Mouse (Mus musculus) forebrain, embryonic 15.5 days (tissue): Measurements from ENCODE around the gene Wdr59. TPM values are rescaled to one million over a fixed set of nuclear protein-coding genes. Genes with fewer than 3 reads are reported as not detected.

Experiments
- ATAC-seq: fragments of 200-750 bp; cut with Nextera tagmentation; replicated peaks from 2 replicates; pipeline ENCODE4 v1.8.0; 2017; ENCODE audit warnings: mild to moderate bottlenecking, moderate TSS enrichment, moderate library complexity
- H3K27ac ChIP-seq: fragments of 300-500 bp; sonication (generic); replicated peaks from 2 replicates; pipeline ENCODE4 v1.5.1; 2015; ENCODE audit warnings: mild to moderate bottlenecking, inconsistent platforms
- H3K27me3 ChIP-seq: fragments of 300-500 bp; sonication (generic); 2 replicates; pipeline ENCODE4 v1.6.1; 2015; ENCODE audit warnings: inconsistent platforms
- H3K36me3 ChIP-seq: fragments of 300-500 bp; sonication (generic); 2 replicates; pipeline ENCODE4 v1.6.1; 2015; ENCODE audit warnings: mild to moderate bottlenecking, inconsistent platforms
- H3K4me1 ChIP-seq: fragments of 300-500 bp; sonication (generic); 2 replicates; pipeline ENCODE4 v1.6.1; 2015; ENCODE audit warnings: inconsistent platforms
- H3K4me2 ChIP-seq: fragments of 300-500 bp; sonication (generic); replicated peaks from 2 replicates; pipeline ENCODE4 v1.6.1; 2015; ENCODE audit warnings: mild to moderate bottlenecking, inconsistent platforms
- H3K4me3 ChIP-seq: fragments of 300-500 bp; sonication (generic); 2 replicates; pipeline ENCODE4 v1.5.1; 2015; ENCODE audit warnings: mild to moderate bottlenecking, inconsistent platforms
- H3K9ac ChIP-seq: fragments of 300-500 bp; sonication (generic); replicated peaks from 2 replicates; pipeline ENCODE4 v1.6.1; 2015; ENCODE audit warnings: mild to moderate bottlenecking, inconsistent platforms
- H3K9me3 ChIP-seq: fragments of 300-500 bp; sonication (generic); 2 replicates; pipeline ENCODE4 v1.6.1; 2016; ENCODE audit warnings: inconsistent platforms
- WGBS: fragments of 180-500 bp; shearing (Covaris S2); methylation state at CpG from one replicate; pipeline ENCODE4 v1.1.7; 2015; ENCODE audit warnings: mixed read lengths; 5-methylcytosine and 5-hydroxymethylcytosine counted together
- polyA plus RNA-seq: library from polyadenylated mRNA; unstranded; fragments of >200 nt; fragmentation: Nextera tagmentation; extraction: Ambion mirVana; gene quantifications from 2 replicates; pipeline ENCODE4 v1.2.1, GENCODE M21; 2015

The Wdr59 gene
- polyA plus RNA-seq, 1 experiment from 2014 or later: 8.6 TPM

GRCm38 (mm10) chr8:111551511-111552130 is 29.7 kb upstream of the Wdr59 start:
- no peaks in the 10 kb centered on the region for H3K9me3 ChIP-seq
- H3K9ac ChIP-seq: no peak overlapping the region
- no peaks in the 10 kb centered on the region for H3K27me3 ChIP-seq
- H3K27ac ChIP-seq: no peak overlapping the region
- 49% methylated on average over 8 of the region's 8 CpGs for WGBS
- H3K36me3 ChIP-seq: no peaks in the 10 kb centered on the region
- H3K4me1 ChIP-seq: peaks cover 37% of the 10 kb centered on the region
- no peak overlapping the region for H3K4me2 ChIP-seq
- no peak overlapping the region for H3K4me3 ChIP-seq
- no peak for ATAC-seq

GRCm38 (mm10) chr8:111550002-111550870 is 28.3 kb upstream of the Wdr59 start:
- 62% methylated on average over 9 of the region's 9 CpGs for WGBS
- H3K27ac ChIP-seq: peak overlapping the region; percentile 47; the same call in 1 of the 2 replicates

GRCm38 (mm10) chr8:111548201-111548600 is 26.3 kb upstream of the Wdr59 start:
- Histone ChIP-seq H3K4me3 (no peak overlapping the region), H3K9ac (no peak overlapping the region), H3K4me2 (no peak overlapping the region), H3K27ac (no peak overlapping the region), H3K27me3 (no peaks in the 10 kb centered on the region), H3K36me3 (no peaks in the 10 kb centered on the region), H3K9me3 (no peaks in the 10 kb centered on the region), H3K4me1 (peaks cover 29% of the 10 kb centered on the region)
- ATAC-seq: no peak
- WGBS: 81% methylated on average over 6 of the region's 6 CpGs

More at GRCm38 (mm10) chr8:111550002-111550870, 28.3 kb upstream of the Wdr59 start:
- H3K9ac ChIP-seq: no peak overlapping the region
- no peaks in the 10 kb centered on the region for H3K36me3 ChIP-seq
- peaks cover 33% of the 10 kb centered on the region for H3K4me1 ChIP-seq
- no peaks in the 10 kb centered on the region for H3K9me3 ChIP-seq
- no peak overlapping the region for H3K4me3 ChIP-seq
- no peaks in the 10 kb centered on the region for H3K27me3 ChIP-seq
- H3K4me2 ChIP-seq: no peak overlapping the region
- ATAC-seq: no peak

GRCm38 (mm10) chr8:111547144-111547543 is 25.3 kb upstream of the Wdr59 start:
- Histone ChIP-seq H3K9me3 (no peaks in the 10 kb centered on the region), H3K27ac (no peak overlapping the region), H3K4me1 (peaks cover 33% of the 10 kb centered on the region), H3K9ac (no peak overlapping the region), H3K27me3 (no peaks in the 10 kb centered on the region), H3K4me2 (no peak overlapping the region), H3K4me3 (no peak overlapping the region), H3K36me3 (no peaks in the 10 kb centered on the region)
- WGBS: 93% methylated on average over 3 of the region's 3 CpGs
- ATAC-seq: no peak

GRCm38 (mm10) chr8:111545406-111546156 is 23.7 kb upstream of the Wdr59 start:
- Histone ChIP-seq H3K4me1 (peaks cover 37% of the 10 kb centered on the region), H3K27ac (no peak overlapping the region), H3K9me3 (no peaks in the 10 kb centered on the region), H3K27me3 (no peaks in the 10 kb centered on the region), H3K9ac (no peak overlapping the region), H3K4me2 (no peak overlapping the region), H3K4me3 (no peak overlapping the region), H3K36me3 (no peaks in the 10 kb centered on the region)
- ATAC-seq: no peak
- WGBS: 90% methylated on average over 8 of the region's 8 CpGs

GRCm38 (mm10) chr8:111543712-111544380 is 22.0 kb upstream of the Wdr59 start:
- Histone ChIP-seq H3K4me1 (peaks cover 47% of the 10 kb centered on the region), H3K4me2 (no peak overlapping the region), H3K27ac (no peak overlapping the region), H3K27me3 (no peaks in the 10 kb centered on the region), H3K36me3 (no peaks in the 10 kb centered on the region), H3K9ac (no peak overlapping the region), H3K4me3 (no peak overlapping the region), H3K9me3 (no peaks in the 10 kb centered on the region)
- WGBS: 86% methylated on average over 9 of the region's 9 CpGs
- ATAC-seq: no peak

GRCm38 (mm10) chr8:111539422-111540076 is 17.7 kb upstream of the Wdr59 start:
- Histone ChIP-seq H3K27me3 (no peaks in the 10 kb centered on the region), H3K27ac (no peak overlapping the region)
- 59% methylated on average over 10 of the region's 10 CpGs for WGBS

GRCm38 (mm10) chr8:111538194-111538593 is 16.3 kb upstream of the Wdr59 start:
- Histone ChIP-seq H3K27ac (peak overlapping the region; percentile 99), H3K9ac (peak overlapping the region; percentile 98), H3K4me1 (peaks cover 50% of the 10 kb centered on the region), H3K4me3 (peak overlapping the region; percentile 100), H3K4me2 (peak overlapping the region; percentile 95), H3K9me3 (no peaks in the 10 kb centered on the region), H3K36me3 (no peaks in the 10 kb centered on the region), H3K27me3 (no peaks in the 10 kb centered on the region)
- WGBS: 0% methylated on average over 2 of the region's 2 CpGs
- no peak for ATAC-seq

More at GRCm38 (mm10) chr8:111539422-111540076, 17.7 kb upstream of the Wdr59 start:
- peak overlapping the region; percentile 9 for H3K9ac ChIP-seq
- peaks cover 55% of the 10 kb centered on the region for H3K4me1 ChIP-seq
- peak overlapping the region; percentile 100 for H3K4me3 ChIP-seq
- H3K4me2 ChIP-seq: peak overlapping the region; percentile 95
- no peaks in the 10 kb centered on the region for H3K36me3 ChIP-seq
- ATAC-seq: no peak
- no peaks in the 10 kb centered on the region for H3K9me3 ChIP-seq

- WGBS: 3% methylated on average over 8 of the region's 8 CpGs
- ATAC-seq: 0 out of 2 replicates have a peak, but pooled peaks have one; percentile 3
- Histone ChIP-seq H3K9me3 (no peaks in the 10 kb centered on the region), H3K4me3 (peak overlapping the region; percentile 100), H3K9ac (peak overlapping the region; percentile 98), H3K27ac (peak overlapping the region; percentile 99), H3K27me3 (no peaks in the 10 kb centered on the region), H3K36me3 (no peaks in the 10 kb centered on the region), H3K4me2 (peak overlapping the region; percentile 95), H3K4me1 (peaks cover 46% of the 10 kb centered on the region)
These were observed 15.9 kb upstream of the Wdr59 start for GRCm38 (mm10) chr8:111537765-111538158.

GRCm38 (mm10) chr8:111536978-111537764 is 15.3 kb upstream of the Wdr59 start:
- Histone ChIP-seq H3K4me3 (peak overlapping the region; percentile 100), H3K36me3 (no peaks in the 10 kb centered on the region), H3K9me3 (no peaks in the 10 kb centered on the region), H3K9ac (peak overlapping the region; percentile 98), H3K4me1 (peaks cover 44% of the 10 kb centered on the region), H3K4me2 (peak overlapping the region; percentile 95), H3K27me3 (no peaks in the 10 kb centered on the region), H3K27ac (peak overlapping the region; percentile 99)
- WGBS: under 1% methylated on average over 64 of the region's 64 CpGs
- ATAC-seq: peak; percentile 54
